Mouse (Mus musculus): ENCODE results near the gene Ssc4d. TPM values are rescaled to one million over a fixed set of nuclear protein-coding genes. Genes with fewer than 3 reads are reported as not detected.

The Ssc4d gene
- polyA plus RNA-seq, 1 experiment from 2014 or later, result 2.3 TPM

DNA sequence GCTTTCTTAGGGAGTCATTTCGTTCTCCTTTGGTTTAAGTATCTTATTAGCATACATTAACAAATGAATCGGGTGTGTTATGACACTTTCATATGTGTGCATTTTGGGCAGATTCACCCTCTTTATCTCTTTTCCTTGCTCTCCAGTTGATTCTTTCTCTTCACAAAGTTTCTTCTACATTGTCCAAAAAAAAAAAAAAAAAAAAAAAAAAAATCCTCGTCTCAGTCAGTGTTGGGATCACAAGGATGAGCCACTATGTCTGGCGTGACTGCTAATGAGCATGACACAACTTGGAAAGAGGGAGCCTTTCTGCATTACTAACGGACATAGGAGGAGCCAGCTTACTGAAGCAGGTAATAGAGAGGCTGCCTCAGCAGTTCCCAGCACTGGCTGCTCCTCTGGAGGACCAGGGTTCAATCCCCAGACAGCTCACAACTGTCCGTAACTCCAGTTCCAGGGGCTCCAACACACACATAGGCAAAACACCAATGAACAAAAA lies 10.3 kb upstream of the Ssc4d start:
- ATAC-seq, result no peak
- no peaks in the 10 kb centered on the region for H3K27me3 ChIP-seq (replicated peaks; ENCODE audit: control insufficient read depth, insufficient read depth, low read length)
- no peaks in the 10 kb centered on the region for H3K36me3 ChIP-seq (ENCODE audit: control insufficient read depth, insufficient read depth, low read length)
- no peaks in the 10 kb centered on the region for H3K4me1 ChIP-seq (ENCODE audit: control insufficient read depth, insufficient read depth, low read length)
- H3K27ac ChIP-seq (ENCODE audit: low read length), result no peak overlapping the region
- H3K9me3 ChIP-seq (ENCODE audit: control insufficient read depth, low read length), result no peaks in the 10 kb centered on the region
- H3K9ac ChIP-seq (ENCODE audit: low read depth, low read length), result no peak overlapping the region
- no peak overlapping the region for H3K4me3 ChIP-seq (ENCODE audit: low read length)
- no peak overlapping the region for H3K4me2 ChIP-seq (ENCODE audit: low read depth, low read length)
- 67% methylated on average over 6 of the region's 6 CpGs for WGBS

DNA sequence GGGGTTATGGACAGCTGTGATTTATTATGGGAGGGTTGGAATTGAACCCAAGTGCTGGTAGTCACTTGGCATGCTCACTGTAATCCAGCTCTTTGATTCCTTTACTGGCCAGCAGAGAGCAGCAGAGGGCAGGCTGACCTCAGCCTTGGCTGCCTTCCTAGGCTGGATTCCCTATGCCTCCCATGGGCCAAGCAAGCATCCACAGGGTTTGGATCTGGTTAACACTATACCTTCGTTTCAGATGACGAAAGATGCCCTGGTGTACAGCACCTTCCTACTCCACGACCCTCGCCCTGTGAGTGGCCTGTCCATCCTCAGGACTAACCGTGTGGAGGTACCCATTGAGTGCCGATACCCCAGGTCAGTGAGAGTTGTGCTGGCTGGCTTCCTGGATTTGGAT lies 8.1 kb upstream of the Ssc4d start:
- WGBS, result 36% methylated on average over 6 of the region's 6 CpGs
- no peak overlapping the region for H3K27ac ChIP-seq (ENCODE audit: low read length)
- no peaks in the 10 kb centered on the region for H3K36me3 ChIP-seq (ENCODE audit: control insufficient read depth, insufficient read depth, low read length)
- peak; percentile 33; the same call in 1 of the 2 replicates for ATAC-seq
- H3K27me3 ChIP-seq (replicated peaks; ENCODE audit: control insufficient read depth, insufficient read depth, low read length), result no peaks in the 10 kb centered on the region
- H3K4me1 ChIP-seq (ENCODE audit: control insufficient read depth, insufficient read depth, low read length), result no peaks in the 10 kb centered on the region
- no peak overlapping the region for H3K4me2 ChIP-seq (ENCODE audit: low read depth, low read length)
- H3K9ac ChIP-seq (ENCODE audit: low read depth, low read length), result no peak overlapping the region
- no peaks in the 10 kb centered on the region for H3K9me3 ChIP-seq (ENCODE audit: control insufficient read depth, low read length)
- no peak overlapping the region for H3K4me3 ChIP-seq (ENCODE audit: low read length)

DNA sequence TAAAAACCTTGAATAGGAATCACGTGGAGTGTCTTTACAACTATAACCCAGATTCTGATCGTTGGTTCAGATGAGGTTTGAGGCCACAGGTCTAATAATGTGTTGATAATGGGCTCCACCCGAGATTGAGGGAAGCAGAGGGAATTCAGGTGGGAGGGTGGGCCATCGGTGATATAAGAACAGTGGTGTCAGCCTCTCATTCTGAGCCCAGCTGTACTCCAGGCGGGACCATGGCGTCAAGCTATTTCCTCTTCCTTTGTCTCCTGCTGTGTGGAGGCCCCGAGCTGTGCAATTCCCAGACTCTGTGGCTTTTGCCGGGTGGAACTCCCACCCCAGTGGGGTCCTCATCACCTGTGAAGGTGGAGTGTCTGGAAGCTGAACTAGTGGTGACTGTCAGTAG lies 5.6 kb upstream of the Ssc4d start, which contains the start of gene Zp3:
Gene Zp3 (plus strand): TSS at position 196 of the 400 bp plus-strand sequence.
- ATAC-seq, result no peak
- WGBS, result 66% methylated on average over 8 of the region's 8 CpGs

DNA sequence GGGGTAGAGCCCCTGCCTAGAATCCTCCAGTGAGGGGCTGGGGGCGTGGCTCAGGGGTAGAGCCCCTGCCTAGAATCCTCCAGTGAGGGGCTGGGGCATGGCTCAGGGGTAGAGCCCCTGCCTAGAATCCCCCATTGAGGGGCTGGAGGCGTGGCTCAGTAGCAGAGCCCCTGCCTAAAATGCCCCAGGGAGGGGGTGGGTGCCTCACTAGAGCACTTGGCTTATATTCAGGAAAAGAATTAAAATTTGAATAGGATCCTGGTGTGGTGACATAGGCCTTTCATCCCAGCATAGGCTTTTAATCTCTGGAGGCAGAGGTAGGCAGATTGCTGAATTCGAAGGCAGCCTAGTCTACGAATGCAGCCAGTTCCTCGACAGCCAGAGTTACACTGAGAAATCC lies 5.0 kb upstream of the Ssc4d start:
- H3K27me3 ChIP-seq (replicated peaks; ENCODE audit: control insufficient read depth, insufficient read depth, low read length), result no peaks in the 10 kb centered on the region
- no peak overlapping the region for H3K9ac ChIP-seq (ENCODE audit: low read depth, low read length)
- no peak for ATAC-seq
- no peaks in the 10 kb centered on the region for H3K36me3 ChIP-seq (ENCODE audit: control insufficient read depth, insufficient read depth, low read length)
- H3K4me1 ChIP-seq (ENCODE audit: control insufficient read depth, insufficient read depth, low read length), result no peaks in the 10 kb centered on the region
- H3K27ac ChIP-seq (ENCODE audit: low read length), result no peak overlapping the region
- H3K9me3 ChIP-seq (ENCODE audit: control insufficient read depth, low read length), result no peaks in the 10 kb centered on the region
- no peak overlapping the region for H3K4me2 ChIP-seq (ENCODE audit: low read depth, low read length)
- WGBS, result 83% methylated on average over 5 of the region's 5 CpGs
- no peak overlapping the region for H3K4me3 ChIP-seq (ENCODE audit: low read length)

More for the DNA sequence above, 5.6 kb upstream of the Ssc4d start, which contains the start of gene Zp3:
- Histone ChIP-seq H3K4me3 (ENCODE audit: low read length) (no peak within 1 kb of the TSS), H3K4me1 (ENCODE audit: control insufficient read depth, insufficient read depth, low read length) (no peaks in the 10 kb centered on the region), H3K27ac (ENCODE audit: low read length) (no peak within 1 kb of the TSS), H3K9me3 (ENCODE audit: control insufficient read depth, low read length) (no peaks in the 10 kb centered on the region), H3K36me3 (ENCODE audit: control insufficient read depth, insufficient read depth, low read length) (no peaks in the 10 kb centered on the region), H3K9ac (ENCODE audit: low read depth, low read length) (no peak within 1 kb of the TSS), H3K27me3 (replicated peaks; ENCODE audit: control insufficient read depth, insufficient read depth, low read length) (no peaks in the 10 kb centered on the region), H3K4me2 (ENCODE audit: low read depth, low read length) (no peak within 1 kb of the TSS)

DNA sequence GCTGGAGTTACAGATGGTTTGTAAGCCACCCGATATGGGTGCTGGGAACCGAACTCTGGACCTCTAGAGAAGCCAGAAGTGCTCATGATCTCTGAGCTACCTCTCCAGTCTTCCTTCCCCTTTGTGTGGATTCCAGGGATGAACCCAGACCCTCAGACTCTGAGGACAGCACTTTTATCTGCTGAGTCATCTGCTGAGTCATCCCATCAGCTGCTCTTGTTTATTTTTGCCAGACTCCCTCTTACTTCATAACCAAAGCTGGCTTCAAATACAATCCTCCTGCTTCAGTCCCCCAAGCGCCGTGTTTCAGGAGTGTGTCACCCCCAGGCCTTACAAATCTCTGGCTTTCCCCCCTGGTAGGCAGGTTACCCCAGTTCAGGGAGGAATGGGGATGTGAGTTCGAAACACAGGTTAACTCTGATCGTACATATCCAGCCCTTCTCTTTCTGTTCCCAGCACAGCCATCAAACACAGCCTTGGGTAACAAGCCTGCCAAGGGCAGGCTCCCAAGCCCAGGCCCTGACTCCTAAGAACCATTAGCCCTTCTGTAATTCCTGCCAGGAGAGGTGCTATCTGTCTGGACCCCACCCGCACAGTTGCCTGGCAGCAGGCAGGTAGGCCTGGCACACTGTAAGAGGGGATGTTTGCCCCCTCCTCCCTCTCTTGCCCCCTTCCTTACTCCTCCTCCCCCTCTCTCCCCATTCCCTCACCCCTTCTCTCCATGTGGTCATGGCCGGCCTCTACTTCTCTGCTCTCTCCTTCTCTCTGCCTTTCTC lies 1.8 kb upstream of the Ssc4d start:
- H3K27me3 ChIP-seq (replicated peaks; ENCODE audit: control insufficient read depth, insufficient read depth, low read length), result no peaks in the 10 kb centered on the region
- no peaks in the 10 kb centered on the region for H3K9me3 ChIP-seq (ENCODE audit: control insufficient read depth, low read length)
- H3K36me3 ChIP-seq (ENCODE audit: control insufficient read depth, insufficient read depth, low read length), result no peaks in the 10 kb centered on the region
- no peak overlapping the region for H3K27ac ChIP-seq (ENCODE audit: low read length)
- no peak overlapping the region for H3K4me3 ChIP-seq (ENCODE audit: low read length)
- 92% methylated on average over 8 of the region's 8 CpGs for WGBS
- no peak for ATAC-seq
- no peak overlapping the region for H3K4me2 ChIP-seq (ENCODE audit: low read depth, low read length)
- H3K4me1 ChIP-seq (ENCODE audit: control insufficient read depth, insufficient read depth, low read length), result no peaks in the 10 kb centered on the region
- H3K9ac ChIP-seq (ENCODE audit: low read depth, low read length), result no peak overlapping the region

DNA sequence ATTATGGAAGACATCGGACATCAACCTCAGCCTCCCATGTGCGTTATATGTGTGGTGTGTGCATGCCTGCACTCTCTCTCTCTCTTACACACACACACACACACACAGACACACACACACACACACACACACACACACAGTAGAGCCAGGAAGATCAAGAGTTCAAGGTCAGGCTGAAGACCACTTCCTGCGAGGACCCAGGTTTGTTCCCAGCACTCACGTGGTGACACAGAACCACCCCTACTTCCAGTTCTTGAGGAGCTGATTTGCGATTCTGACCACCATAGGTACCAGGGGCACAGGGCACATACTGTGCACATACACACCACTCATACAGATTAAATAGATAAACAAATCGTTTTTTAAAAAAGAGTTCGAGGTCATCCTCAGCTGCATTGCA lies 2.5 kb downstream of the Ssc4d start:
- no peaks in the 10 kb centered on the region for H3K4me1 ChIP-seq (ENCODE audit: control insufficient read depth, insufficient read depth, low read length)
- H3K36me3 ChIP-seq (ENCODE audit: control insufficient read depth, insufficient read depth, low read length), result no peaks in the 10 kb centered on the region
- no peak overlapping the region for H3K9ac ChIP-seq (ENCODE audit: low read depth, low read length)
- no peak overlapping the region for H3K4me3 ChIP-seq (ENCODE audit: low read length)
- H3K4me2 ChIP-seq (ENCODE audit: low read depth, low read length), result no peak overlapping the region
- H3K27me3 ChIP-seq (replicated peaks; ENCODE audit: control insufficient read depth, insufficient read depth, low read length), result no peaks in the 10 kb centered on the region
- 80% methylated on average over 7 of the region's 7 CpGs for WGBS
- ATAC-seq, result no peak
- no peaks in the 10 kb centered on the region for H3K9me3 ChIP-seq (ENCODE audit: control insufficient read depth, low read length)
- H3K27ac ChIP-seq (ENCODE audit: low read length), result no peak overlapping the region

DNA sequence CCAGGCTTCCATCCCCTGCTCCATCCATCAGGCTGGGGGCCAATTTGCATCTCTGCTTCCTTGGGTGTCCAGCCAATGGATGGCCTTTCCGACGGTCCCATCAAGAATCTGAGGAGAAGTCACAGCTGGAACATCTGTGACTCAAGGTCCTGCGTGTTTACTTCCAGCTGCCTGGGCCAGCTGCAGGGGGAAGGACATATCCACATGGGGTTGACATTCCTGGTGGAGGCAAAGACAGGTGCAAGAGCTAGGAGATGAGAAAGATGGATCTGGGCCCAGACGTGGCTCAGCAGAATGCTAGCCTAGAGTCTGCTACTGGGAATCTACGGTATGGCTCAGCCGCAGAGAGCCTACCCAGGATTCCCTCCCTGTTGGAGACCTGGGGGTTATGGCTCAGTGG lies 4.1 kb downstream of the Ssc4d start:
- H3K4me3 ChIP-seq (ENCODE audit: low read length), result no peak overlapping the region
- no peak overlapping the region for H3K4me2 ChIP-seq (ENCODE audit: low read depth, low read length)
- H3K4me1 ChIP-seq (ENCODE audit: control insufficient read depth, insufficient read depth, low read length), result peaks cover 4% of the 10 kb centered on the region
- no peaks in the 10 kb centered on the region for H3K9me3 ChIP-seq (ENCODE audit: control insufficient read depth, low read length)
- ATAC-seq, result no peak
- H3K27me3 ChIP-seq (replicated peaks; ENCODE audit: control insufficient read depth, insufficient read depth, low read length), result no peaks in the 10 kb centered on the region
- no peak overlapping the region for H3K27ac ChIP-seq (ENCODE audit: low read length)
- H3K9ac ChIP-seq (ENCODE audit: low read depth, low read length), result no peak overlapping the region
- no peaks in the 10 kb centered on the region for H3K36me3 ChIP-seq (ENCODE audit: control insufficient read depth, insufficient read depth, low read length)
- 68% methylated on average over 6 of the region's 6 CpGs for WGBS

DNA sequence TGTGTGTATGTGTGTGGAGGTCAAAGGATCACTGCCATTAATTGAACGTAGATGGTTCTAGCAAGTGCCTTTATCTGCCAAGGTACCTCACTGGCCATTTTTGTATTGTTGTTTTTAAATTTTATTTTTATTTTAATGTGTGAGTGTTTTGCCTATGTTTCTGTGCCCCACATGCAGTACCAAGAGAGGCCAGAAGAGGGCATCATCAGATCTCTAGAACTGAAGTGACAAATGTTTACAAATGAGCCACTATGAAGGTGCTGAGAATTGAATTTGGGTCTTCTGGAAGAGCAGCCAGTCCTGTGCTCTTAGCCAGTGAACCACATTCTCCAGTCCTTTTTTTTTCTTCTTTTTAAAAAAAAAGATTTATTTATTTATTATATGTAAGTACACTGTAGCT lies 5.5 kb downstream of the Ssc4d start:
- H3K9ac ChIP-seq (ENCODE audit: low read depth, low read length), result no peak overlapping the region
- ATAC-seq, result no peak
- H3K27ac ChIP-seq (ENCODE audit: low read length), result no peak overlapping the region
- no peak overlapping the region for H3K4me3 ChIP-seq (ENCODE audit: low read length)
- H3K36me3 ChIP-seq (ENCODE audit: control insufficient read depth, insufficient read depth, low read length), result no peaks in the 10 kb centered on the region
- H3K9me3 ChIP-seq (ENCODE audit: control insufficient read depth, low read length), result no peaks in the 10 kb centered on the region
- no peaks in the 10 kb centered on the region for H3K27me3 ChIP-seq (replicated peaks; ENCODE audit: control insufficient read depth, insufficient read depth, low read length)
- no peak overlapping the region for H3K4me2 ChIP-seq (ENCODE audit: low read depth, low read length)
- peaks cover 5% of the 10 kb centered on the region for H3K4me1 ChIP-seq (ENCODE audit: control insufficient read depth, insufficient read depth, low read length)
- WGBS, result 61% methylated on average over 1 of the region's 1 CpGs

DNA sequence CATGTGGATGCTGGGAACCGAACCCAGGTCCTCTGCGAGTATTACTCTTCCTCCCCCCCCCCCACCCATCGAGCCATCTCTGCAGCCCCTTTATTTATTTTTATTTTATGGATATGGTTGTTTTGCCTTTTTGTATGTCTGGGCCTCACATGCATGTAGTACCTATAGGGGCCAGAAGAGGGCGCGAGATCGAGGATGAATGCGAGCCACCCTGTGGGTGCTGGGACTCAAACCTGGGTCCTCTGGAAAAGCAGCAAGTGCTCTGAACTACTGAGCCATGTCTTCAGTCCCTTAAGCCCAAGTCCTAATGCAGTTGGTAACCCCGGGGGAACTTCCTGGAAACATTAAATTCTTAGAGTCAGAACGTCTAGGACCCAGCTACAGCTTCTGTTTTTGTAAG lies 7.5 kb downstream of the Ssc4d start:
- no peak overlapping the region for H3K4me3 ChIP-seq (ENCODE audit: low read length)
- WGBS, result 63% methylated on average over 9 of the region's 9 CpGs
- no peaks in the 10 kb centered on the region for H3K9me3 ChIP-seq (ENCODE audit: control insufficient read depth, low read length)
- no peak for ATAC-seq
- H3K36me3 ChIP-seq (ENCODE audit: control insufficient read depth, insufficient read depth, low read length), result no peaks in the 10 kb centered on the region
- H3K4me1 ChIP-seq (ENCODE audit: control insufficient read depth, insufficient read depth, low read length), result peaks cover 5% of the 10 kb centered on the region
- no peak overlapping the region for H3K9ac ChIP-seq (ENCODE audit: low read depth, low read length)
- no peak overlapping the region for H3K4me2 ChIP-seq (ENCODE audit: low read depth, low read length)
- no peak overlapping the region for H3K27ac ChIP-seq (ENCODE audit: low read length)
- H3K27me3 ChIP-seq (replicated peaks; ENCODE audit: control insufficient read depth, insufficient read depth, low read length), result no peaks in the 10 kb centered on the region
